Mouse (Mus musculus) MEL (cell line): ENCODE data around the gene Crim1. TPM values are rescaled to one million over a fixed set of nuclear protein-coding genes. Genes with fewer than 3 reads are reported as not detected.

Source experiments
- DNase-seq: peaks from one replicate; pipeline ENCODE4 v3.0.0; 2011; ENCODE audit warnings: low read depth, low spot score
- H3K27ac ChIP-seq: 2 replicates; pipeline ENCODE4 v1.5.1; 2012; ENCODE audit warnings: low read depth, mild to moderate bottlenecking, control low read depth, low read length, moderate library complexity; ENCODE audit not compliant: control insufficient read depth
- H3K27me3 ChIP-seq, 2 experiments: fragments of 150-350 bp in 1 of 2; sonication (generic) in 1 of 2; 2 replicates each; pipeline ENCODE4 v1.6.1; 2012; ENCODE audit warnings: low read length in 2 of 2, mild to moderate bottlenecking in 2 of 2, improper control_type of control experiment in 1 of 2, moderate library complexity in 1 of 2; ENCODE audit not compliant: insufficient read depth in 2 of 2, control insufficient read depth in 1 of 2
- H3K36me3 ChIP-seq, 2 experiments: 2 replicates each; pipeline ENCODE4 v1.6.1; 2012 to 2014; ENCODE audit warnings: low read length in 2 of 2, improper control_type of control experiment in 1 of 2, inconsistent platforms in 1 of 2, mild to moderate bottlenecking in 1 of 2; ENCODE audit not compliant: insufficient read depth in 2 of 2, control insufficient read depth in 1 of 2
- H3K4me1 ChIP-seq, 2 experiments: fragments of 150-350 bp in 1 of 2; sonication (generic) in 1 of 2; 2 replicates each; pipeline ENCODE4 v1.6.1; 2012; ENCODE audit warnings: low read length in 2 of 2, improper control_type of control experiment in 1 of 2, mild to moderate bottlenecking in 1 of 2; ENCODE audit not compliant: insufficient read depth in 2 of 2, control insufficient read depth in 1 of 2
- H3K4me3 ChIP-seq, 2 experiments: fragments of 150-350 bp in 1 of 2; sonication (generic) in 1 of 2; 2 replicates each; pipeline ENCODE4 v1.5.1; 2012; ENCODE audit warnings: low read depth in 2 of 2, low read length in 2 of 2, mild to moderate bottlenecking in 2 of 2, moderate library complexity in 2 of 2, control low read depth in 1 of 2, improper control_type of control experiment in 1 of 2; ENCODE audit not compliant: control insufficient read depth in 1 of 2, insufficient read depth in 1 of 2
- H3K79me2 ChIP-seq: 2 replicates; pipeline ENCODE4 v1.6.1; 2012; ENCODE audit warnings: mild to moderate bottlenecking, low read length, moderate library complexity; ENCODE audit not compliant: control insufficient read depth, poor library complexity, insufficient read depth
- H3K9ac ChIP-seq: 2 replicates; pipeline ENCODE4 v1.6.1; 2012; ENCODE audit warnings: low read depth, mild to moderate bottlenecking, control low read depth, low read length, moderate library complexity; ENCODE audit not compliant: control insufficient read depth, poor library complexity, severe bottlenecking
- H3K9me3 ChIP-seq: fragments of 150-350 bp; sonication (generic); replicated peaks from 2 replicates; pipeline ENCODE4 v1.6.1; 2012; ENCODE audit warnings: mild to moderate bottlenecking, low read length, improper control_type of control experiment, moderate library complexity; ENCODE audit not compliant: insufficient read depth
- CTCF ChIP-seq, 3 experiments: IDR thresholded peaks in 2 of 3; conservative IDR thresholded peaks in 1 of 3; 2 replicates each; pipeline ENCODE4 v1.5.1; 2011 to 2012; ENCODE audit warnings: low read length in 3 of 3, low read depth in 2 of 3, mild to moderate bottlenecking in 2 of 3, improper control_type of control experiment in 1 of 3, inconsistent platforms in 1 of 3, mixed read lengths in 1 of 3, moderate library complexity in 1 of 3; ENCODE audit not compliant: control insufficient read depth in 1 of 3, insufficient read depth in 1 of 3, poor library complexity in 1 of 3, severe bottlenecking in 1 of 3
- ETS1 ChIP-seq: IDR thresholded peaks from 2 replicates; pipeline ENCODE4 v1.6.1; 2012; ENCODE audit warnings: low read depth, mild to moderate bottlenecking, inconsistent platforms, low read length, improper control_type of control experiment, moderate library complexity
- GABPA ChIP-seq: IDR thresholded peaks from 2 replicates; pipeline ENCODE4 v1.6.1; 2012; ENCODE audit warnings: low read depth, mild to moderate bottlenecking, inconsistent platforms, low read length, improper control_type of control experiment, moderate library complexity
- GATA1 ChIP-seq: IDR thresholded peaks from 2 replicates; pipeline ENCODE4 v1.6.1; 2011; ENCODE audit warnings: low read depth, low read length, improper control_type of control experiment
- JUND ChIP-seq: IDR thresholded peaks from 2 replicates; pipeline ENCODE4 v1.6.1; 2011; ENCODE audit warnings: low read depth, mild to moderate bottlenecking, improper control_type of control experiment, low read length
- KAT2A ChIP-seq: conservative IDR thresholded peaks from 2 replicates; pipeline ENCODE4 v1.6.1; 2012; ENCODE audit warnings: low read depth, low read length, improper control_type of control experiment, inconsistent platforms
- MXI1 ChIP-seq: IDR thresholded peaks from 2 replicates; pipeline ENCODE4 v1.6.1; 2011; ENCODE audit warnings: mild to moderate bottlenecking, low read depth, low read length, improper control_type of control experiment
- POLR2A ChIP-seq, 2 experiments: IDR thresholded peaks; 2 replicates each; pipeline ENCODE4 v1.6.1; 2011 to 2012; ENCODE audit warnings: low read length in 2 of 2, mild to moderate bottlenecking in 2 of 2, control low read depth in 1 of 2, improper control_type of control experiment in 1 of 2, low read depth in 1 of 2, moderate library complexity in 1 of 2; ENCODE audit not compliant: control insufficient read depth in 1 of 2, insufficient read depth in 1 of 2, poor library complexity in 1 of 2
- POLR2AphosphoS5 ChIP-seq: IDR thresholded peaks from 2 replicates; pipeline ENCODE4 v1.6.1; 2012; ENCODE audit warnings: low read depth, borderline replicate concordance, mild to moderate bottlenecking, inconsistent platforms, low read length, moderate library complexity, mixed read lengths
- RAD21 ChIP-seq: IDR thresholded peaks from 2 replicates; pipeline ENCODE4 v1.6.1; 2011; ENCODE audit warnings: mild to moderate bottlenecking, low read depth, low read length, improper control_type of control experiment
- SIN3A ChIP-seq: IDR thresholded peaks from 2 replicates; pipeline ENCODE4 v1.6.1; 2012; ENCODE audit warnings: low read length, improper control_type of control experiment, inconsistent platforms
- SMC3 ChIP-seq: IDR thresholded peaks from 2 replicates; pipeline ENCODE4 v1.6.1; 2011; ENCODE audit warnings: low read depth, low read length, improper control_type of control experiment
- TAL1 ChIP-seq: IDR thresholded peaks from 2 replicates; pipeline ENCODE4 v1.6.1; 2012; ENCODE audit warnings: mild to moderate bottlenecking, inconsistent platforms, low read length, moderate library complexity, mixed read lengths
- UBTF ChIP-seq: IDR thresholded peaks from 2 replicates; pipeline ENCODE4 v1.6.1; 2012; ENCODE audit warnings: low read depth, mild to moderate bottlenecking, inconsistent platforms, low read length, improper control_type of control experiment, moderate library complexity, borderline replicate concordance; ENCODE audit not compliant: insufficient read depth
- USF2 ChIP-seq, 2 experiments: IDR thresholded peaks; 2 replicates each; pipeline ENCODE4 v1.6.1; 2011 to 2012; ENCODE audit warnings: improper control_type of control experiment in 2 of 2, low read length in 2 of 2, borderline replicate concordance in 1 of 2, inconsistent platforms in 1 of 2, low read depth in 1 of 2, mild to moderate bottlenecking in 1 of 2; ENCODE audit not compliant: insufficient read depth in 1 of 2
- ZKSCAN1 ChIP-seq: IDR thresholded peaks from 2 replicates; pipeline ENCODE4 v1.6.1; 2012; ENCODE audit warnings: low read depth, mild to moderate bottlenecking, inconsistent platforms, low read length, improper control_type of control experiment, moderate library complexity
- ZMIZ1 ChIP-seq: IDR thresholded peaks from 2 replicates; pipeline ENCODE4 v1.6.1; 2012; ENCODE audit warnings: low read depth, mild to moderate bottlenecking, inconsistent platforms, low read length, improper control_type of control experiment, moderate library complexity
- ZNF384 ChIP-seq: IDR thresholded peaks from 2 replicates; pipeline ENCODE4 v1.6.1; 2012; ENCODE audit warnings: low read depth, mild to moderate bottlenecking, inconsistent platforms, low read length, improper control_type of control experiment
- polyA plus RNA-seq, 2 experiments: library from polyadenylated mRNA; stranded (reverse) in 1 of 2; unstranded in 1 of 2; fragments of >175 nt in 1 of 2; fragments of >200 nt in 1 of 2; gene quantifications; 2 replicates each; pipeline versions ENCODE4 v1.2.1 to v1.2.4; 2012; ENCODE audit warnings: low replicate concordance in 2 of 2, low read depth in 1 of 2; ENCODE audit not compliant: insufficient read length in 2 of 2, insufficient read depth in 1 of 2, missing spikeins in 1 of 2
- total RNA-seq: library from RNA; depleted of rRNA; stranded (reverse); fragments of 300-350 nt; gene quantifications from 2 replicates; pipeline ENCODE4 v1.2.3, GENCODE M21; 2012

Gene Crim1
- total and polyA plus RNA-seq, 3 experiments = not detected

- no peaks in the 10 kb centered on the region for H3K4me1 ChIP-seq
- TF ChIP-seq UBTF (no peak), KAT2A (no peak), POLR2AphosphoS5 (no peak), TAL1 (no peak), GATA1 (no peak), ZKSCAN1 (no peak), ETS1 (no peak), MXI1 (no peak), SMC3 (no peak), GABPA (no peak), CTCF (IDR thresholded peaks at IDR 0.05 in 2 of 3, conservative IDR thresholded peaks at IDR 0.05 in 1 of 3; ENCODE audit: control insufficient read depth in 1 of 3, insufficient read depth in 1 of 3, low read depth in 2 of 3, low read length in 3 of 3, poor library complexity in 1 of 3, severe bottlenecking in 1 of 3) (no peak), ZNF384 (no peak), POLR2A (IDR thresholded peaks at IDR 0.05; ENCODE audit: control insufficient read depth in 1 of 2, insufficient read depth in 1 of 2, low read depth in 1 of 2, low read length in 2 of 2, poor library complexity in 1 of 2) (no peak), RAD21 (no peak), USF2 (IDR thresholded peaks at IDR 0.05; ENCODE audit: borderline replicate concordance in 1 of 2, insufficient read depth in 1 of 2, low read depth in 1 of 2, low read length in 2 of 2) (no peak), ZMIZ1 (no peak)
Measured at GRCm38 (mm10) chr17:78233873-78234272, 33.8 kb downstream of the Crim1 start.

GRCm38 (mm10) chr17:78236126-78236525 is 36.1 kb downstream of the Crim1 start:
- no peak overlapping the region for H3K9ac ChIP-seq
- no peak overlapping the region for H3K4me3 ChIP-seq
- DNase-seq = no peak
- TF ChIP-seq SIN3A = no peak
- no peak for TF ChIP-seq JUND
- no peak overlapping the region for H3K27ac ChIP-seq
- no peaks in the 10 kb centered on the region for H3K79me2 ChIP-seq
- no peaks in the 10 kb centered on the region for H3K9me3 ChIP-seq
- H3K27me3 ChIP-seq = no peaks in the 10 kb centered on the region
- no peaks in the 10 kb centered on the region for H3K4me1 ChIP-seq
- no peaks in the 10 kb centered on the region for H3K36me3 ChIP-seq

More at GRCm38 (mm10) chr17:78233873-78234272, 33.8 kb downstream of the Crim1 start:
- no peaks in the 10 kb centered on the region for H3K79me2 ChIP-seq
- no peak for DNase-seq
- H3K36me3 ChIP-seq = no peaks in the 10 kb centered on the region
- no peaks in the 10 kb centered on the region for H3K27me3 ChIP-seq
- H3K27ac ChIP-seq = no peak overlapping the region
- H3K4me3 ChIP-seq = no peak overlapping the region
- H3K9me3 ChIP-seq = no peaks in the 10 kb centered on the region
- H3K9ac ChIP-seq = no peak overlapping the region
